Mouse (Mus musculus) embryonic facial prominence, embryonic 11.5 days (tissue): Measurements from ENCODE around the gene Nup98. TPM values are rescaled to one million over a fixed set of nuclear protein-coding genes. Genes with fewer than 3 reads are reported as not detected.

Experiments
- ATAC-seq: fragments of 200-750 bp; cut with Nextera tagmentation; replicated peaks from 2 replicates; pipeline ENCODE4 v1.8.0; 2017; ENCODE audit warnings: low read depth; ENCODE audit not compliant: insufficient number of reproducible peaks, low FRiP score, low TSS enrichment
- DNase-seq: peaks from one replicate; pipeline ENCODE4 v3.0.0-alpha.2; 2015; ENCODE audit warnings: low spot score
- H3K27ac ChIP-seq: fragments of 300-500 bp; sonication (generic); replicated peaks from 2 replicates; pipeline ENCODE4 v1.5.1; 2014; ENCODE audit warnings: mild to moderate bottlenecking, low read depth, low read length, control low read depth
- H3K27me3 ChIP-seq: fragments of 300-500 bp; sonication (generic); 2 replicates; pipeline ENCODE4 v1.6.1; 2014; ENCODE audit warnings: mild to moderate bottlenecking, low read length, moderate library complexity, mixed read lengths; ENCODE audit not compliant: control insufficient read depth, insufficient read depth
- H3K36me3 ChIP-seq: fragments of 300-500 bp; sonication (generic); replicated peaks from 2 replicates; pipeline ENCODE4 v1.6.1; 2014; ENCODE audit warnings: low read depth, mild to moderate bottlenecking, low read length, moderate library complexity, mixed read lengths; ENCODE audit not compliant: control insufficient read depth, insufficient read depth
- H3K4me1 ChIP-seq: fragments of 300-500 bp; sonication (generic); 2 replicates; pipeline ENCODE4 v1.6.1; 2014; ENCODE audit warnings: low read length, mixed read lengths; ENCODE audit not compliant: control insufficient read depth, insufficient read depth
- H3K4me2 ChIP-seq: fragments of 300-500 bp; sonication (generic); 2 replicates; pipeline ENCODE4 v1.6.1; 2014; ENCODE audit warnings: low read depth, mild to moderate bottlenecking, control low read depth, low read length, moderate library complexity
- H3K4me3 ChIP-seq: fragments of 300-500 bp; sonication (generic); 2 replicates; pipeline ENCODE4 v1.5.1; 2014; ENCODE audit warnings: low read depth, low read length, control low read depth
- H3K9ac ChIP-seq: fragments of 300-500 bp; sonication (generic); replicated peaks from 2 replicates; pipeline ENCODE4 v1.6.1; 2014; ENCODE audit warnings: mild to moderate bottlenecking, control low read depth, low read length
- H3K9me3 ChIP-seq: fragments of 300-500 bp; sonication (generic); replicated peaks from 2 replicates; pipeline ENCODE4 v1.6.1; 2016; ENCODE audit warnings: mild to moderate bottlenecking, low read length, inconsistent platforms, mixed read lengths; ENCODE audit not compliant: control insufficient read depth
- WGBS: fragments of 180-500 bp; shearing (Covaris S2); extraction: QIAGEN DNeasy Blood & Tissue Kit; methylation state at CpG from one replicate; pipeline ENCODE4 v1.1.7; 2014; 5-methylcytosine and 5-hydroxymethylcytosine counted together
- polyA plus RNA-seq: library from polyadenylated mRNA; unstranded; fragments of >200 nt; fragmentation: Nextera tagmentation; extraction: Ambion mirVana; gene quantifications from 2 replicates; pipeline ENCODE4 v1.2.1, GENCODE M21; 2014

Gene Nup98
- polyA plus RNA-seq, 1 experiment from 2014 or later = 49.0 TPM

GRCm38 (mm10) chr7:102226051-102226450, 16.1 kb upstream of the Nup98 start:
- no peak overlapping the region for H3K4me3 ChIP-seq
- DNase-seq (no peak), ATAC-seq (no peak)
- 96% methylated on average over 6 of the region's 6 CpGs for WGBS
- no peaks in the 10 kb centered on the region for H3K9me3 ChIP-seq
- no peaks in the 10 kb centered on the region for H3K27me3 ChIP-seq
- H3K9ac ChIP-seq = no peak overlapping the region
- H3K4me2 ChIP-seq = no peak overlapping the region
- no peak overlapping the region for H3K27ac ChIP-seq
- no peaks in the 10 kb centered on the region; the same call in 1 of the 2 replicates for H3K36me3 ChIP-seq
- no peaks in the 10 kb centered on the region for H3K4me1 ChIP-seq

- no peak for ATAC-seq
- WGBS = 86% methylated on average over 5 of the region's 5 CpGs
- Histone ChIP-seq H3K36me3 (no peaks in the 10 kb centered on the region; the same call in 1 of the 2 replicates), H3K4me3 (no peak overlapping the region), H3K27me3 (no peaks in the 10 kb centered on the region), H3K4me1 (no peaks in the 10 kb centered on the region), H3K9ac (no peak overlapping the region), H3K4me2 (no peak overlapping the region), H3K27ac (no peak overlapping the region), H3K9me3 (no peaks in the 10 kb centered on the region)
- no peak for DNase-seq
These were observed 14.1 kb upstream of the Nup98 start for GRCm38 (mm10) chr7:102223883-102224738.

GRCm38 (mm10) chr7:102222830-102223556, 13.0 kb upstream of the Nup98 start:
- Histone ChIP-seq H3K4me3 (peak overlapping the region; percentile 64), H3K27ac (no peak overlapping the region), H3K4me1 (no peaks in the 10 kb centered on the region), H3K27me3 (no peaks in the 10 kb centered on the region), H3K9ac (peak overlapping the region; percentile 75), H3K9me3 (no peaks in the 10 kb centered on the region), H3K36me3 (no peaks in the 10 kb centered on the region), H3K4me2 (peak overlapping the region; percentile 69)
- WGBS = under 1% methylated on average over 31 of the region's 31 CpGs
- DNase-seq (peak; percentile 79), ATAC-seq (peak; percentile 80)

- ATAC-seq (no peak), DNase-seq (peak; percentile 78)
- Histone ChIP-seq H3K9me3 (no peaks in the 10 kb centered on the region), H3K27ac (no peak overlapping the region), H3K4me3 (peak overlapping the region; percentile 64), H3K4me1 (no peaks in the 10 kb centered on the region), H3K4me2 (peak overlapping the region; percentile 69), H3K27me3 (no peaks in the 10 kb centered on the region), H3K36me3 (no peaks in the 10 kb centered on the region), H3K9ac (no peak overlapping the region; the same call in 1 of the 2 replicates)
- WGBS = under 1% methylated on average over 11 of the region's 13 CpGs
These were observed 12.4 kb upstream of the Nup98 start for GRCm38 (mm10) chr7:102222336-102222735.

GRCm38 (mm10) chr7:102221899-102222298, 11.9 kb upstream of the Nup98 start:
- no peak for ATAC-seq

GRCm38 (mm10) chr7:102211071-102211470, 1.1 kb upstream of the Nup98 start:
- Histone ChIP-seq H3K27me3 (no peaks in the 10 kb centered on the region), H3K4me2 (peak overlapping the region; percentile 42; the same call in 1 of the 2 replicates), H3K9me3 (no peaks in the 10 kb centered on the region), H3K4me3 (peak overlapping the region; percentile 76), H3K4me1 (no peaks in the 10 kb centered on the region), H3K9ac (peak overlapping the region; percentile 63; the same call in 1 of the 2 replicates), H3K36me3 (no peaks in the 10 kb centered on the region), H3K27ac (no peak overlapping the region)
- ATAC-seq (no peak), DNase-seq (no peak)
- WGBS = 68% methylated on average over 3 of the region's 3 CpGs

More at GRCm38 (mm10) chr7:102221899-102222298, 11.9 kb upstream of the Nup98 start:
- Histone ChIP-seq H3K27me3 (no peaks in the 10 kb centered on the region), H3K36me3 (no peaks in the 10 kb centered on the region), H3K27ac (no peak overlapping the region), H3K4me1 (no peaks in the 10 kb centered on the region), H3K9me3 (no peaks in the 10 kb centered on the region), H3K4me3 (no peak overlapping the region), H3K9ac (no peak overlapping the region), H3K4me2 (0 out of 2 replicates have a peak overlapping the region, but pooled peaks have one; percentile 69)
- DNase-seq = no peak
- 66% methylated on average over 1 of the region's 1 CpGs for WGBS

GRCm38 (mm10) chr7:102208806-102209363, 1.1 kb downstream of the Nup98 start:
- H3K4me2 ChIP-seq = peak overlapping the region; percentile 64
- H3K4me1 ChIP-seq = no peaks in the 10 kb centered on the region
- no peaks in the 10 kb centered on the region for H3K27me3 ChIP-seq
- H3K27ac ChIP-seq = no peak overlapping the region
- H3K9me3 ChIP-seq = no peaks in the 10 kb centered on the region
- no peak for ATAC-seq
- H3K9ac ChIP-seq = peak overlapping the region; percentile 89
- H3K4me3 ChIP-seq = peak overlapping the region; percentile 76
- H3K36me3 ChIP-seq = no peaks in the 10 kb centered on the region
- no peak for DNase-seq
- 55% methylated on average over 4 of the region's 4 CpGs for WGBS
